In genomic region chr3:95291041-95291440, GRCm38 (mm10) we compare ENCODE assay signal across 28 mouse cellular contexts. TPM values are rescaled to one million over a fixed set of nuclear protein-coding genes. Genes with fewer than 3 reads are reported as not detected.
DNase-seq lines count a peak whose midpoint lies in the region; ATAC-seq and TF ChIP-seq lines count a peak whose summit lies in the region.
"Had no signal": no experiment of that assay in that cellular context is flagged by ENCODE, and none has a peak within 500 bp of the region (broad histone marks: within the 10 kb centered on the region; RNA-seq: fewer than 3 reads in every experiment).

No protein-coding gene starts in this region.

- 0 out of 2 replicates have a peak overlapping the region, but pooled peaks have one; percentile 1 for H3K9ac ChIP-seq in liver, adult 2 months (ENCODE audit: low read depth, low read length)
- H3K9ac ChIP-seq in intestine, embryonic 15.5 days: no peak overlapping the region
- H3K9ac ChIP-seq: embryonic facial prominence, embryonic 12.5 days; embryonic facial prominence, embryonic 15.5 days; heart, embryonic 12.5 days; heart, embryonic 15.5 days; hindbrain, embryonic 13.5 days had no signal

- H3K9me3 ChIP-seq in E14TG2a.4 (ENCODE audit: low read length): no peaks in the 10 kb centered on the region
- no peaks in the 10 kb centered on the region for H3K9me3 ChIP-seq in intestine, embryonic 15.5 days
- H3K9me3 ChIP-seq: embryonic facial prominence, embryonic 12.5 days; embryonic facial prominence, embryonic 15.5 days; heart, embryonic 12.5 days; heart, embryonic 15.5 days; hindbrain, embryonic 10.5 days; hindbrain, embryonic 13.5 days had no signal

- H3K36me3 ChIP-seq in liver, adult 2 months (ENCODE audit: control insufficient read depth, insufficient read depth, low read length): peaks cover 60% of the 10 kb centered on the region
- peaks cover 96% of the 10 kb centered on the region for H3K36me3 ChIP-seq in E14TG2a.4 (ENCODE audit: insufficient read depth, low read length)
- peaks cover 22% of the 10 kb centered on the region for H3K36me3 ChIP-seq in intestine, embryonic 15.5 days
- H3K36me3 ChIP-seq in small intestine, adult 2 months (ENCODE audit: control insufficient read depth, insufficient read depth, low read length): peaks cover 73% of the 10 kb centered on the region

- H3K4me1 ChIP-seq in liver, adult 2 months (ENCODE audit: control insufficient read depth, insufficient read depth, low read length): peaks cover 45% of the 10 kb centered on the region
- peaks cover 96% of the 10 kb centered on the region for H3K4me1 ChIP-seq in E14TG2a.4 (replicated peaks; ENCODE audit: low read depth, low read length)
- peaks cover 13% of the 10 kb centered on the region; the same call in 1 of the 2 replicates for H3K4me1 ChIP-seq in intestine, embryonic 15.5 days (replicated peaks)
- peaks cover 12% of the 10 kb centered on the region; the same call in 1 of the 2 replicates for H3K4me1 ChIP-seq in small intestine, adult 2 months (ENCODE audit: control insufficient read depth, insufficient read depth, insufficient read length, low read length)

- DNase-seq in liver, adult 2 months (ENCODE audit: extremely low read depth, low read depth, low spot score): no peak
- DNase-seq in liver: no peak
- DNase-seq in Muller cell, postnatal 12 days (ENCODE audit: inconsistent ontology term): no peak
- no peak for DNase-seq in adrenal gland, postnatal 25 days
- DNase-seq: adrenal gland, postnatal 10 days; B cell, adult 2 months; cerebellum, adult 11 months; cerebellum, postnatal 25 days; gastrocnemius, postnatal 25 days; heart, adult 18-20 months; heart, postnatal 10 days; heart, postnatal 36 days had no signal

- no peak overlapping the region for H3K4me3 ChIP-seq in liver, adult 2 months (ENCODE audit: insufficient read depth, low read depth, low read length)
- H3K4me3 ChIP-seq in E14TG2a.4 (replicated peaks; ENCODE audit: low read length): peak overlapping the region; percentile 13; the same call in 1 of the 2 replicates
- no peak overlapping the region for H3K4me3 ChIP-seq in intestine, embryonic 15.5 days (replicated peaks)
- no peak overlapping the region for H3K4me3 ChIP-seq in small intestine, adult 2 months (ENCODE audit: low read depth, low read length)
- H3K4me3 ChIP-seq: embryonic facial prominence, embryonic 12.5 days; embryonic facial prominence, embryonic 15.5 days; heart, embryonic 12.5 days; heart, embryonic 15.5 days; hindbrain, embryonic 10.5 days; hindbrain, embryonic 13.5 days had no signal

- TF ChIP-seq CTCF in liver, adult 2 months (IDR thresholded peaks at IDR 0.05; ENCODE audit: low read depth, low read length): no peak
- TF ChIP-seq CTCF in E14TG2a.4 (conservative IDR thresholded peaks at IDR 0.05; ENCODE audit: low read length): no peak
- no peak for TF ChIP-seq CTCF in small intestine, adult 2 months (IDR thresholded peaks at IDR 0.05; ENCODE audit: extremely low read depth, insufficient read length, insufficient replicate concordance, low read depth, low read length)

- WGBS in liver, adult 2 months: 49% methylated on average over 4 of the region's 4 CpGs
- WGBS in intestine, embryonic 15.5 days: 70% methylated on average over 4 of the region's 4 CpGs
- 42% methylated on average over 4 of the region's 4 CpGs for WGBS in small intestine, adult 2 months

- no peak overlapping the region for H3K4me2 ChIP-seq in intestine, embryonic 15.5 days (replicated peaks)
- H3K4me2 ChIP-seq: embryonic facial prominence, embryonic 12.5 days; embryonic facial prominence, embryonic 15.5 days; heart, embryonic 12.5 days; heart, embryonic 15.5 days; hindbrain, embryonic 13.5 days had no signal

- H3K27ac ChIP-seq in liver, adult 2 months (replicated peaks; ENCODE audit: insufficient read depth, low read depth, low read length): no peak overlapping the region
- H3K27ac ChIP-seq in intestine, embryonic 15.5 days: peak overlapping the region; percentile 7; the same call in 1 of the 2 replicates
- H3K27ac ChIP-seq in small intestine, adult 2 months (ENCODE audit: insufficient read depth, low read depth, low read length): peak overlapping the region; percentile 60; the same call in 1 of the 2 replicates
- H3K27ac ChIP-seq: embryonic facial prominence, embryonic 12.5 days; embryonic facial prominence, embryonic 15.5 days; heart, embryonic 15.5 days; hindbrain, embryonic 10.5 days; hindbrain, embryonic 13.5 days; hindbrain, postnatal 0 days had no signal

- peaks cover 7% of the 10 kb centered on the region; the same call in 1 of the 2 replicates for H3K79me2 ChIP-seq in liver, adult 2 months (ENCODE audit: control insufficient read depth, insufficient read depth, low read length)

- H3K27me3 ChIP-seq in liver, adult 2 months (ENCODE audit: control insufficient read depth, insufficient read depth, low read length): no peaks in the 10 kb centered on the region
- no peaks in the 10 kb centered on the region for H3K27me3 ChIP-seq in E14TG2a.4 (ENCODE audit: insufficient read depth, low read length)
- no peaks in the 10 kb centered on the region for H3K27me3 ChIP-seq in intestine, embryonic 15.5 days (replicated peaks)
- H3K27me3 ChIP-seq in small intestine, adult 2 months (ENCODE audit: control insufficient read depth, insufficient read depth, low read length): no peaks in the 10 kb centered on the region
- H3K27me3 ChIP-seq: CH12.LX; embryonic facial prominence, embryonic 12.5 days; embryonic facial prominence, embryonic 15.5 days; heart, embryonic 12.5 days; heart, embryonic 15.5 days; hindbrain, embryonic 13.5 days; Patski had no signal

- TF ChIP-seq POLR2A in liver, adult 2 months (IDR thresholded peaks at IDR 0.05; ENCODE audit: extremely low read depth, insufficient read depth, low read length): no peak
- TF ChIP-seq POLR2A in small intestine, adult 2 months (IDR thresholded peaks at IDR 0.05; ENCODE audit: low read depth, low read length): no peak

- peak; percentile 27 for ATAC-seq in intestine, embryonic 15.5 days
- ATAC-seq: forebrain, embryonic 14.5 days; hindbrain, postnatal 0 days; Patski had no signal

RNA-seq across cellular contexts. Expression of gene Prune1, which starts 9.2 kb away (rescaled TPM):
- 7.6 and 7.8 TPM in 2 replicates for total RNA-seq in liver, adult 2 months (2014; rRNA removed)
- polyA plus RNA-seq in liver, adult 2 months (2012; rRNA removed): 11.3 and 12.8 TPM in 2 replicates
- polyA plus RNA-seq in intestine, embryonic 15.5 days (2015; fragmentation: Nextera tagmentation; extraction: Ambion mirVana): 15.5 and 15.7 TPM in 2 replicates
- polyA plus RNA-seq in small intestine, adult 2 months (2012; rRNA removed): 4.4 and 11.5 TPM in 2 replicates
- 27.9 and 38.2 TPM in 2 replicates for total RNA-seq in adrenal gland, postnatal 25 days (2021)

RNA-seq across cellular contexts. Expression of gene Mindy1, which starts 9.9 kb away (rescaled TPM):
- total RNA-seq in liver, adult 2 months (2014; rRNA removed): 56.6 and 63.6 TPM in 2 replicates
- 122 and 137 TPM in 2 replicates for polyA plus RNA-seq in liver, adult 2 months (2012; rRNA removed)
- polyA plus RNA-seq in intestine, embryonic 15.5 days (2015; fragmentation: Nextera tagmentation; extraction: Ambion mirVana): 36.1 and 38.4 TPM in 2 replicates
- 58.5 and 89.2 TPM in 2 replicates for polyA plus RNA-seq in small intestine, adult 2 months (2012; rRNA removed)
- total RNA-seq in adrenal gland, postnatal 25 days (2021): 164 and 181 TPM in 2 replicates

RNA-seq across cellular contexts. Expression of gene Anxa9, which starts 15.9 kb away (rescaled TPM):
- total RNA-seq in liver, adult 2 months (2014; rRNA removed): 0.54 and 0.55 TPM in 2 replicates
- 0.47 and 0.91 TPM in 2 replicates for polyA plus RNA-seq in liver, adult 2 months (2012; rRNA removed)
- 1.4 and 1.6 TPM in 2 replicates for polyA plus RNA-seq in intestine, embryonic 15.5 days (2015; fragmentation: Nextera tagmentation; extraction: Ambion mirVana)
- polyA plus RNA-seq in small intestine, adult 2 months (2012; rRNA removed): 0.52 and 0.65 TPM in 2 replicates
- total RNA-seq in adrenal gland, postnatal 25 days (2021): 1.2 and 1.3 TPM in 2 replicates
- total RNA-seq: gastrocnemius, adult 8-10 months had no signal

RNA-seq across cellular contexts. Expression of gene Cers2, which starts 23.6 kb away (rescaled TPM):
- total RNA-seq in liver, adult 2 months (2014; rRNA removed): 283 and 284 TPM in 2 replicates
- 266 and 271 TPM in 2 replicates for polyA plus RNA-seq in liver, adult 2 months (2012; rRNA removed)
- 146 and 148 TPM in 2 replicates for polyA plus RNA-seq in intestine, embryonic 15.5 days (2015; fragmentation: Nextera tagmentation; extraction: Ambion mirVana)
- 51.3 and 84.0 TPM in 2 replicates for polyA plus RNA-seq in small intestine, adult 2 months (2012; rRNA removed)
- total RNA-seq in adrenal gland, postnatal 25 days (2021): 253 and 254 TPM in 2 replicates

RNA-seq across cellular contexts. Expression of gene Bnipl, which starts 40.0 kb away (rescaled TPM):
- 0.07 TPM in 1 of 2 replicates, not detected in the other for total RNA-seq in liver, adult 2 months (2014; rRNA removed)
- 0.16 TPM in 1 of 2 replicates, not detected in the other for polyA plus RNA-seq in liver, adult 2 months (2012; rRNA removed)
- 0.36 and 0.56 TPM in 2 replicates for polyA plus RNA-seq in intestine, embryonic 15.5 days (2015; fragmentation: Nextera tagmentation; extraction: Ambion mirVana)
- polyA plus RNA-seq in small intestine, adult 2 months (2012; rRNA removed): 0.16 and 0.58 TPM in 2 replicates
- 0.24 TPM in 1 of 2 replicates, not detected in the other for total RNA-seq in adrenal gland, postnatal 25 days (2021)
- total RNA-seq: adrenal gland, adult 18-20 months; CH12.LX; common myeloid progenitor, adult 5-6 weeks; gastrocnemius, adult 8-10 months; gastrocnemius, postnatal 25 days; heart, adult 18-20 months; heart, postnatal 10 days; heart, postnatal 36 days; hindbrain, postnatal 0 days had no signal
- polyA plus RNA-seq: forebrain, embryonic 14.5 days; heart, embryonic 12.5 days; hindbrain, postnatal 0 days had no signal
